Mouse (Mus musculus) neural tube, embryonic 11.5 days (tissue): Measurements from ENCODE around the gene Slc10a4. TPM values are rescaled to one million over a fixed set of nuclear protein-coding genes. Genes with fewer than 3 reads are reported as not detected.
A peak's percentile ranks its signal among the peaks of the same experiment; 100 is the strongest.

Source experiments
- ATAC-seq: fragments of 200-750 bp; cut with Nextera tagmentation; 2 replicates; pipeline ENCODE4 v1.8.0; 2017; ENCODE audit warnings: moderate number of reproducible peaks, mild to moderate bottlenecking, moderate TSS enrichment, moderate library complexity; ENCODE audit not compliant: insufficient read depth, low FRiP score, low TSS enrichment
- DNase-seq: peaks from one replicate; pipeline ENCODE4 v3.0.0-alpha.2; 2015; ENCODE audit warnings: low spot score
- H3K27ac ChIP-seq: fragments of 300-500 bp; sonication (generic); 2 replicates; pipeline ENCODE4 v1.5.1; 2014; ENCODE audit warnings: low read depth, mild to moderate bottlenecking, low read length
- H3K27me3 ChIP-seq: fragments of 300-500 bp; sonication (generic); 2 replicates; pipeline ENCODE4 v1.6.1; 2014; ENCODE audit warnings: mild to moderate bottlenecking, low read length, mixed read lengths; ENCODE audit not compliant: control insufficient read depth, insufficient read depth
- H3K36me3 ChIP-seq: fragments of 300-500 bp; sonication (generic); 2 replicates; pipeline ENCODE4 v1.6.1; 2014; ENCODE audit warnings: mild to moderate bottlenecking, low read length, moderate library complexity, mixed read lengths; ENCODE audit not compliant: control insufficient read depth, insufficient read depth
- H3K4me1 ChIP-seq: fragments of 300-500 bp; sonication (generic); 2 replicates; pipeline ENCODE4 v1.6.1; 2014; ENCODE audit warnings: low read length, mixed read lengths; ENCODE audit not compliant: control insufficient read depth, insufficient read depth
- H3K4me2 ChIP-seq: fragments of 300-500 bp; sonication (generic); 2 replicates; pipeline ENCODE4 v1.6.1; 2014; ENCODE audit warnings: low read depth, mild to moderate bottlenecking, moderate library complexity
- H3K4me3 ChIP-seq: fragments of 300-500 bp; sonication (generic); 2 replicates; pipeline ENCODE4 v1.5.1; 2014; ENCODE audit warnings: low read depth, low read length
- H3K9ac ChIP-seq: fragments of 300-500 bp; sonication (generic); 2 replicates; pipeline ENCODE4 v1.6.1; 2014; ENCODE audit warnings: mild to moderate bottlenecking, low read length
- H3K9me3 ChIP-seq: fragments of 300-500 bp; sonication (generic); 2 replicates; pipeline ENCODE4 v1.6.1; 2016; ENCODE audit warnings: low read length; ENCODE audit not compliant: control insufficient read depth
- WGBS: fragments of 180-500 bp; shearing (Covaris S2); extraction: QIAGEN DNeasy Blood & Tissue Kit; methylation state at CpG from one replicate; pipeline ENCODE4 v1.1.7; 2014; 5-methylcytosine and 5-hydroxymethylcytosine counted together
- polyA plus RNA-seq: library from polyadenylated mRNA; unstranded; fragments of >200 nt; fragmentation: Nextera tagmentation; extraction: Ambion mirVana; gene quantifications from 2 replicates; pipeline ENCODE4 v1.2.1, GENCODE M21; 2014

The Slc10a4 gene
- polyA plus RNA-seq, 1 experiment from 2014 or later, result 39.0 TPM

- Histone ChIP-seq H3K9me3 (no peaks in the 10 kb centered on the region), H3K27ac (no peak overlapping the region), H3K4me3 (no peak overlapping the region), H3K27me3 (no peaks in the 10 kb centered on the region), H3K9ac (no peak overlapping the region), H3K4me1 (no peaks in the 10 kb centered on the region), H3K4me2 (no peak overlapping the region), H3K36me3 (peaks cover 16% of the 10 kb centered on the region)
- DNase-seq (peak; percentile 8), ATAC-seq (no peak)
- 96% methylated on average over 2 of the region's 2 CpGs for WGBS
Observed at GRCm38 (mm10) chr5:73044055-73044454, 37.4 kb downstream of the Slc10a4 start.

- Histone ChIP-seq H3K9me3 (no peaks in the 10 kb centered on the region), H3K36me3 (peaks cover 20% of the 10 kb centered on the region), H3K4me1 (no peaks in the 10 kb centered on the region), H3K4me2 (no peak overlapping the region), H3K9ac (no peak overlapping the region), H3K27me3 (no peaks in the 10 kb centered on the region), H3K4me3 (no peak overlapping the region), H3K27ac (no peak overlapping the region)
- 89% methylated on average over 7 of the region's 7 CpGs for WGBS
- DNase-seq (no peak), ATAC-seq (no peak)
Observed at GRCm38 (mm10) chr5:73047651-73048245, 41.1 kb downstream of the Slc10a4 start.

GRCm38 (mm10) chr5:73053933-73054332 lies 47.2 kb downstream of the Slc10a4 start:
- 95% methylated on average over 8 of the region's 8 CpGs for WGBS
- DNase-seq (no peak), ATAC-seq (no peak)
- Histone ChIP-seq H3K36me3 (peaks cover 21% of the 10 kb centered on the region), H3K9ac (no peak overlapping the region), H3K4me3 (no peak overlapping the region), H3K9me3 (no peaks in the 10 kb centered on the region), H3K4me1 (no peaks in the 10 kb centered on the region), H3K4me2 (no peak overlapping the region), H3K27ac (no peak overlapping the region), H3K27me3 (no peaks in the 10 kb centered on the region)

- H3K9me3 ChIP-seq, result no peaks in the 10 kb centered on the region
- WGBS, result 91% methylated on average over 6 of the region's 6 CpGs
- no peaks in the 10 kb centered on the region for H3K4me1 ChIP-seq
- peaks cover 14% of the 10 kb centered on the region for H3K36me3 ChIP-seq
- no peaks in the 10 kb centered on the region for H3K27me3 ChIP-seq
- no peak overlapping the region for H3K9ac ChIP-seq
- DNase-seq (no peak), ATAC-seq (no peak)
- H3K4me2 ChIP-seq, result no peak overlapping the region
- H3K27ac ChIP-seq, result no peak overlapping the region
- no peak overlapping the region for H3K4me3 ChIP-seq
Observed at GRCm38 (mm10) chr5:73056457-73056856, 49.8 kb downstream of the Slc10a4 start.

- H3K36me3 ChIP-seq, result peaks cover 14% of the 10 kb centered on the region
- H3K9ac ChIP-seq, result no peak overlapping the region
- 94% methylated on average over 5 of the region's 5 CpGs for WGBS
Observed at GRCm38 (mm10) chr5:73056937-73057336, 50.3 kb downstream of the Slc10a4 start.

GRCm38 (mm10) chr5:73061506-73062155 lies 54.9 kb downstream of the Slc10a4 start:
- H3K4me3 ChIP-seq, result no peak overlapping the region
- ATAC-seq (no peak), DNase-seq (no peak)
- H3K4me2 ChIP-seq, result no peak overlapping the region
- peaks cover 5% of the 10 kb centered on the region for H3K36me3 ChIP-seq
- no peak overlapping the region for H3K9ac ChIP-seq
- 80% methylated on average over 11 of the region's 11 CpGs for WGBS
- H3K27ac ChIP-seq, result no peak overlapping the region
- H3K4me1 ChIP-seq, result no peaks in the 10 kb centered on the region
- H3K27me3 ChIP-seq, result no peaks in the 10 kb centered on the region
- no peaks in the 10 kb centered on the region for H3K9me3 ChIP-seq

More at GRCm38 (mm10) chr5:73056937-73057336, 50.3 kb downstream of the Slc10a4 start:
- Histone ChIP-seq H3K27ac (no peak overlapping the region), H3K4me1 (no peaks in the 10 kb centered on the region), H3K4me2 (no peak overlapping the region), H3K9me3 (no peaks in the 10 kb centered on the region), H3K27me3 (no peaks in the 10 kb centered on the region), H3K4me3 (no peak overlapping the region)
- no peak for DNase-seq
- no peak for ATAC-seq

Other genes with a start within 250 kb of the Slc10a4 start
- gene Tec, start 138.4 kb upstream of the Slc10a4 start, polyA plus RNA-seq, result 6.8 and 7.8 TPM in 2 replicates
- 30.5 and 30.6 TPM in 2 replicates for gene Slain2, start 92.6 kb upstream of the Slc10a4 start, polyA plus RNA-seq
- not detected in 2 replicates for gene Gm10135, start 32.2 kb upstream of the Slc10a4 start, polyA plus RNA-seq
- 40.9 and 41.7 TPM in 2 replicates for gene Fryl, start 249.7 kb downstream of the Slc10a4 start, polyA plus RNA-seq